Mouse (Mus musculus) ES-E14 (cell line): ENCODE measurements around the gene Stub1. TPM values are rescaled to one million over a fixed set of nuclear protein-coding genes. Genes with fewer than 3 reads are reported as not detected.

Experiments used
- DNase-seq: peaks from one replicate; pipeline ENCODE4 v3.0.0-alpha.2; 2013; ENCODE audit warnings: low read depth, low spot score
- H3K27ac ChIP-seq: 2 replicates; pipeline ENCODE4 v1.5.1; 2012; ENCODE audit warnings: low read depth, mild to moderate bottlenecking, low read length, moderate library complexity, mixed read lengths; ENCODE audit not compliant: poor library complexity, insufficient read depth, severe bottlenecking
- H3K36me3 ChIP-seq: 2 replicates; pipeline ENCODE4 v1.6.1; 2012; ENCODE audit warnings: mild to moderate bottlenecking, low read length, moderate library complexity, mixed read lengths; ENCODE audit not compliant: control insufficient read depth, poor library complexity, insufficient read depth, severe bottlenecking
- H3K4me1 ChIP-seq, 2 experiments: fragments of 150-350 bp in 1 of 2; sonication (generic) in 1 of 2; 2 replicates each; pipeline ENCODE4 v1.6.1; 2012; ENCODE audit warnings: low read length in 2 of 2, mild to moderate bottlenecking in 1 of 2, mixed read lengths in 1 of 2; ENCODE audit not compliant: control insufficient read depth in 2 of 2, insufficient read depth in 2 of 2, poor library complexity in 1 of 2
- H3K4me3 ChIP-seq, 2 experiments: fragments of 150-350 bp in 1 of 2; sonication (generic) in 1 of 2; 2 replicates each; pipeline ENCODE4 v1.5.1; 2012; ENCODE audit warnings: low read length in 2 of 2, low read depth in 1 of 2, mild to moderate bottlenecking in 1 of 2, mixed read lengths in 1 of 2; ENCODE audit not compliant: insufficient read depth in 1 of 2, poor library complexity in 1 of 2, severe bottlenecking in 1 of 2
- H3K9ac ChIP-seq: 2 replicates; pipeline ENCODE4 v1.6.1; 2012; ENCODE audit warnings: low read depth, mild to moderate bottlenecking, low read length, mixed read lengths; ENCODE audit not compliant: poor library complexity, insufficient read depth, severe bottlenecking
- H3K9me3 ChIP-seq: fragments of 150-350 bp; sonication (generic); 2 replicates; pipeline ENCODE4 v1.6.1; 2012; ENCODE audit warnings: low read depth, mild to moderate bottlenecking, low read length; ENCODE audit not compliant: control insufficient read depth, insufficient read depth
- CHD2 ChIP-seq: IDR thresholded peaks from 2 replicates; pipeline ENCODE4 v1.6.1; 2014; ENCODE audit warnings: mild to moderate bottlenecking, low read depth, low read length, inconsistent platforms
- HCFC1 ChIP-seq: IDR thresholded peaks from 2 replicates; pipeline ENCODE4 v1.6.1; 2012; ENCODE audit warnings: low read length, inconsistent platforms, borderline replicate concordance; ENCODE audit not compliant: insufficient read depth
- MAFK ChIP-seq: IDR thresholded peaks from 2 replicates; pipeline ENCODE4 v1.6.1; 2014; ENCODE audit warnings: mild to moderate bottlenecking, low read depth, low read length, inconsistent platforms; ENCODE audit not compliant: insufficient read depth
- ZC3H11A ChIP-seq: IDR thresholded peaks from 2 replicates; pipeline ENCODE4 v1.6.1; 2012; ENCODE audit warnings: low read depth, mild to moderate bottlenecking, inconsistent platforms, low read length, borderline replicate concordance
- ZNF384 ChIP-seq: IDR thresholded peaks from 2 replicates; pipeline ENCODE4 v1.6.1; 2012; ENCODE audit warnings: low read depth, low read length, inconsistent platforms
- in situ Hi-C, 2 experiments: fragments of 600-800 bp; cut with MboI; formaldehyde crosslinking; loops; one replicate each; pipeline ENCODE4 v1.15.1; 2025; ENCODE audit warnings: low sequenced_read_pairs in 2 of 2, inconsistent platforms in 1 of 2; ENCODE audit not compliant: unreplicated experiment in 2 of 2
- total RNA-seq: library from RNA; depleted of rRNA; stranded (reverse); fragments of 300-350 nt; gene quantifications from 2 replicates; pipeline ENCODE4 v1.2.3, GENCODE M21; 2012

The Stub1 gene
- total RNA-seq, 1 experiment, result 161 TPM

DNA sequence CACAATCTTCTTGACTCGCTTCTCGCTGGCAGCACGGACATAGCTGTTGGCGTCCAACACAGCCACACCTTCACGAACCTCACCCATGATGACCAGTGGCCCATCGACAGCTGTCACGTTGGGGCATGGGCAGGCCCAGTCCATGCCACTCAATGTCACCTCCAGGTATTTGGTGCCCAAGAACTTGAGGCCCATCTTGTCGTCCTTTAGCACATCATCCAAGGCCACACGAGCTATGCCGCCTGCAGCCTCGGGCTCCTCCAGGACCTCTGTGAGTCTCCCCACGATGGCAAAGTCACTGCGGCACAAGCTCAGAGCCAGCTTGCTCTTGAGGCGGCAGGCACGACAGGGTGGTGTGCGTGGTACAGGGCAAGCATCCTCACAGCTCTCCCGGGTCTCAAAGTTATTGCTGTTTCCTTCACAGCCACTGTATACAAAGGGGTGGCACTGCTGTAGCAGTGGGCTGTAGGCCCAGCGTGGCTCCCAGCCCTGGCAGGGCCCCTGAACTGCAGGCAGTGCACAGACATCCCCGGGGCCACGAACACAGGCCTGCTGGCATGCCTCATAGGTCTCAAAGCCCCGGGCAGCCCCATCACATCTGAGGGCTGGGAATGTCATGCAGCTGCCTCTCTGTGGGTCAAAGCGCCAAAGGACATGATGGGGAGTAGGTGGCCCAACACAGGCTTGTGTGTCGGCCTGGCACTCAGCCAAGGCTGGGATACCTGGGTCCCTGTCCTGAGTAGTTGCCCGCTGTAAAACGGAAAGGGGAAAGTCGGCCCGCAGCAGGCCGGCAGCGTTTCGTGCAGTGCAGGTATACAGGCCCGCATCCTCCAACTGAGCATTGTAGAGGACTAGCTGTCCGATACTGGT lies 44.8 kb upstream of the Stub1 start:
- no peak for DNase-seq
- TF ChIP-seq ZNF384, result no peak
- TF ChIP-seq HCFC1, result no peak
- no peak for TF ChIP-seq ZC3H11A
- no peak for TF ChIP-seq MAFK
- TF ChIP-seq CHD2, result no peak
- Histone ChIP-seq H3K4me3 (no peak overlapping the region), H3K9ac (no peak overlapping the region), H3K9me3 (no peaks in the 10 kb centered on the region), H3K27ac (no peak overlapping the region), H3K36me3 (peaks cover 16% of the 10 kb centered on the region), H3K4me1 (peaks cover 5 to 40% of the 10 kb centered on the region in 2 experiments; a peak in 3 of 4 replicates)
- in situ Hi-C loops, result no loop called here

DNA sequence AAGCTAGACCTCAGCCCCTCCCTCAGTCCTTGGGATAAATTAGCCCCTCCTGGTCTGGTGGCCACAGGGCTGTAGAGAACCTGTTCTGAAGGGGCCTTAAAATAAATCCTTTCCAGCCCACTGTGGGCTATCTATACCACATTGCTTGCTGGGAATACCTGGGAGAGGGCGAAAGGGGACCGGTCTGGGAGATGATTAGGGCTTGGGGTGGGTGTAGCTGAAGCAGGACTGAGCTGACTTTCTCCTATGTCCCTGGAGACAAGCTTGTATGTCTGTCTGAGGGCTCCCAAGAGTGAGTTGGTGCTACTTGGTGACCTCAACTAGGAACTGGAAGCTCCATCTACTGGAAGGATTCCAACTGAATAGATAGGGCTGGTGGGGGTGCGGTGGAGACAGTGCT lies 43.8 kb upstream of the Stub1 start:
- H3K9me3 ChIP-seq, result no peaks in the 10 kb centered on the region

DNA sequence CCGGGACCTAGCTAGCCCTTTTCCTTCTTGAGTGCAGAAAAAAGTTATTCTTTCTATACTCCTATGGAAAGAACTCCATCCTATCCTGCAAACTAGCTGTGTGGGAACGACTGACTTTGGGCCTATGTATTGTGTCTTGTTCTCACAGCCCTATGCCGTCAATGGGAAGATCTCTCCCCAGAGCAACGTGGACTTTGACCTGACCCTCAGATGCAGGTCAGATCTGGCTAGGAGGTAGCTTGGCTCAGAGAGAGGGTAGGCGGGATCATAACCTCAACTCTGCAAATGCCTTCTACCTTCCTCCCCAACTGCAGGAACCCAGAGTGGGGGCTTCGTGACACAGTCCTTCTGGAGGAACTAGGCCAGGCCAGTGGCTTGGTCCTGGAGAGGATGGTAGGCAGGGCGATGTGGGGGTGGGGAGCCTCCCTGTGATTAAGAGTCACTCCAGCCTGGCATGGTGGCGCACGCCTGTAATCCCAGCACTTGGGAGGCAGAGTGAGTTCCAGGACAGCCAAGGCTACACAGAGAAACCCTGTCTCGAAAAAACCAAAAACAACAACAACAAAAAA lies 43.2 kb upstream of the Stub1 start:
- Histone ChIP-seq H3K4me1 (peaks cover 0 to 31% of the 10 kb centered on the region in 2 experiments; a peak in 3 of 4 replicates), H3K9me3 (no peaks in the 10 kb centered on the region), H3K36me3 (peaks cover 12% of the 10 kb centered on the region), H3K9ac (no peak overlapping the region), H3K27ac (no peak overlapping the region), H3K4me3 (peak overlapping the region in 1 of 2 experiments; percentile 82; a peak in 1 of 4 replicates)
- TF ChIP-seq ZNF384 (no peak), HCFC1 (no peak), MAFK (no peak), ZC3H11A (no peak), CHD2 (no peak)
- DNase-seq, result no peak
- in situ Hi-C loops, result no loop called here

More for the DNA sequence above, 43.8 kb upstream of the Stub1 start:
- H3K9ac ChIP-seq, result no peak overlapping the region
- no peak for DNase-seq
- H3K36me3 ChIP-seq, result peaks cover 16% of the 10 kb centered on the region
- H3K4me3 ChIP-seq, result no peak overlapping the region
- H3K27ac ChIP-seq, result no peak overlapping the region
- peaks cover 5 to 35% of the 10 kb centered on the region in 2 experiments; a peak in 3 of 4 replicates for H3K4me1 ChIP-seq
- in situ Hi-C loops, result no loop called here
- TF ChIP-seq ZNF384 (no peak), HCFC1 (no peak), ZC3H11A (no peak), CHD2 (no peak), MAFK (no peak)

DNA sequence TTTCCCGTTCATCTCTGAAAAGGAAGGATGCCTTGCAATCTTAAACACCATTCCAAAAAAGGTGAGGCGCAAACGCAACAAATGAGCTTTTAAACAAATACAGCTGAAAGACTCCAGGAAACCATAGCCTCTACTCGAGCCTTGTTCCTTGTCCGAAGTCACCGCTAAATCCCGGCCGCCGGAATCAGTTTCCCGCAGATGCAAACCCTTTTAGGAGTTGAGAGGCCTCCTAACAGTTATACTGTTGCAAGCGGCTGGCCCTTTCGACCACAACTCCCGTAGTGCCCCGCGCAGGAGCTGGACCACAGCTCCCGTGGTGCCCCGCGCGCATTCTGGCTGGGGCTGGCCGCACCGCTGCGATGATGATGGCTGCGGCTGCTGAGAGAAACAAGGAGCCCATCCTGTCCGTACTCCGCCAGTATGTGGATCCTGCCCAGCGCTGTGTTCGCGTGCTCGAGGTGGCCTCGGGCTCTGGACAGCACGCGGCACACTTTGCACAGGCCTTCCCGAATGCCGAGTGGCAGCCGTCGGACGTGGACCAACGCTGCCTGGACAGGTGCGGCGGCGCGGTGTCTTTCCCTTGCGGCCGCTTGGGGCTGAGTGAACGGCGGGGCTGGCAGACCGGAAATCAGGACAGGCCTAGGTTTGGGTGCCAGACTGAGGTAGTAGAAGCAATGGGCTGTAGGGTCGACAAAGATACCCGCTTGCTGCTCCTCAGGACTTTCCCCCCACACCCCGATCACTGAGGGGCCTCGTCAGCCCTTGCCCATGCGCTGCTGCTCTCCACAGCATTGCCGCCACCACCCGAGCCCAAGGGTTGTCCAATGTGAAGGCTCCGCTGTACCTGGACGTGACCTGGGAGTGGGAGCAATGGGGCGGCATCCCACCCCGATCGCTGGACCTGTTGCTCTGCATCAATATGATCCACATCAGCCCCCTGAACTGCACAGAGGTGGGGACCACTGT lies 42.2 kb upstream of the Stub1 start:
- Histone ChIP-seq H3K9ac (peak overlapping the region; percentile 77), H3K4me1 (peaks cover 0 to 23% of the 10 kb centered on the region in 2 experiments; a peak in 2 of 4 replicates), H3K9me3 (no peaks in the 10 kb centered on the region), H3K36me3 (peaks cover 12% of the 10 kb centered on the region), H3K27ac (no peak overlapping the region), H3K4me3 (peak overlapping the region; percentile 75 to 82)
- in situ Hi-C loops, result no loop called here
- TF ChIP-seq MAFK, result no peak
- TF ChIP-seq HCFC1, result peak; percentile 84
- no peak for TF ChIP-seq ZC3H11A
- TF ChIP-seq ZNF384, result no peak
- no peak for TF ChIP-seq CHD2
- DNase-seq, result no peak
